Mouse (Mus musculus) ovary, adult 10 weeks (tissue): Measurements from ENCODE around the gene Vmn2r124. TPM values are rescaled to one million over a fixed set of nuclear protein-coding genes. Genes with fewer than 3 reads are reported as not detected.

Source experiments
- polyA plus RNA-seq: library from polyadenylated mRNA; stranded (reverse); fragments of 350-450 nt; fragmentation: Illumina TruSeq; extraction: RNeasy Lipid Tissue Mini Kit (QIAGEN cat#74804); gene quantifications from one replicate; pipeline ENCODE4 v1.2.3, GENCODE M21; 2014

The Vmn2r124 gene
- polyA plus RNA-seq = not detected

DNA sequence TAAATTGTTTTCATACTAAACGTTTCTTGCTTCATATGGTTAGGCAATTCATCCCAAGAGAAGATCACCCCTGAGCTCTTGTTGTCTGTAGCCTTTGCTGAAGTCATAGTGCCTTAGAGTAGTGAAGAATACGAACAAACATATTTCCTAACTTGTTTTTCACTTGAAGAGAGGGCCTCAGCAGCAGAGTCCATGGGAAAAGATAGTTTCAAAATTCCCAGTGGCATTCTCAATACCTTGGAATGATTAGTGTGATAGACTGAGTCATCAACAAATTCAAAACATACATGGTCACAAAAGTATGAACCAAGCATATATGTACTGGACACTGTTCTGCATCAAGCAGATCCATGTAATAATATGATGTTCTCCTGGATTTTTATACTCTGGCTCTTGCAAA lies at the start of gene Vmn2r124:
Vmn2r124 (plus strand) TSS at position 301 of the 400 bp plus-strand sequence.

DNA sequence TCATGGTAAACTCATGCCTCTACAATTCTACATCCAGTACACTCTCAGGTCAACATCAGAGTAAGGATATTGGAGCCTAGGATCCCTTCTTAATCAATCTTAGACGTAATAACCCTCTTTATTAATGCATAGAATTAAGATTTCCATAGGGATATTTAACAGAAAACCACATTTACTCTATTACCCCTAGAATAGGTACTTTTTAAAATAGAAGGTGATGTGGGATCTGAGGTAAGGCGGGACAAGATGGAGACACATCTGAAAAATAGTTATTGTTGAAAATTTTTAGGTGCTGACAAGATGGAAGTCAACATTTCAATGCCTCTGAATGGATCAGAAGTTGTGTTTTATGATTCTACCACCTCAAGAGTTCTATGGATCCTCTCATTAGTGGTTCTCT lies 27.8 kb upstream of the Vmn2r124 start, which contains the start of gene Fpr-rs4:
Fpr-rs4 (plus strand) TSS at position 301 of the 400 bp plus-strand sequence.

DNA sequence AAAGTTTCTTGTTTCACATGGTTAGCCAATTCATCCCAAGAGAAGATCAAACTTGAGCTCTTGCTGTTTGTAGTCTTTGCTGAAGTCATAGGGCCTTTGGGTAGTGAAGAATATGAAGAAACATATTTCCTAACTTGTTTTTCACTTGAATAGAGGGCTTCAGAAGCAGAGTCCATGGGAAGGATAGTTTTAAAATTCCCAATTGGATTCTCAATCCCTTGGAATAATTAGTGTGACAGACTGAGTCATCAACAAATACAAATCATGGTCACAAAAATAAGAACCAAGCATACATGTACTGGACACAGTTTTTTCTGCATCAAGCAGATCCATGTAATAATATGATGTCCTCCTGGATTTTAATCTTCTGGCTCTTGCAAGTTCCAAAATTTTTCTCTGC lies 35.5 kb downstream of the Vmn2r124 start, which contains the start of gene Vmn2r91:
Vmn2r91 (plus strand) TSS at position 301 of the 400 bp plus-strand sequence.

Other genes starting within 250 kb of the Vmn2r124 start
- gene Spaca6, start 222.3 kb upstream of the Vmn2r124 start, polyA plus RNA-seq = 29.2 TPM
- gene Has1, start 194.2 kb upstream of the Vmn2r124 start, polyA plus RNA-seq = not detected
- gene Fpr1, start 165.5 kb upstream of the Vmn2r124 start, polyA plus RNA-seq = 0.71 TPM
- 2.3 TPM for gene Fpr2, start 161.6 kb upstream of the Vmn2r124 start, polyA plus RNA-seq
- not detected for gene Fpr3, start 161.6 kb upstream of the Vmn2r124 start, polyA plus RNA-seq
- gene Fpr-rs4, start 27.7 kb upstream of the Vmn2r124 start, polyA plus RNA-seq = not detected
- gene Vmn2r91, start 35.6 kb downstream of the Vmn2r124 start, polyA plus RNA-seq = not detected
- gene Vmn2r92, start 102.5 kb downstream of the Vmn2r124 start, polyA plus RNA-seq = not detected
- not detected for gene Vmn2r94, start 228.3 kb downstream of the Vmn2r124 start, polyA plus RNA-seq
- not detected for gene Vmn2r93, start 248.7 kb downstream of the Vmn2r124 start, polyA plus RNA-seq